Mouse (Mus musculus) kidney, adult 18-20 months (tissue): ENCODE measurements around the gene Aacs.

Source experiments
- DNase-seq: peaks from one replicate; pipeline ENCODE4 v3.0.0; 2021

The Aacs gene

GRCm38 (mm10) chr5:125546293-125546692 is 70.7 kb downstream of the Aacs start:
- DNase-seq, result no peak

DNA sequence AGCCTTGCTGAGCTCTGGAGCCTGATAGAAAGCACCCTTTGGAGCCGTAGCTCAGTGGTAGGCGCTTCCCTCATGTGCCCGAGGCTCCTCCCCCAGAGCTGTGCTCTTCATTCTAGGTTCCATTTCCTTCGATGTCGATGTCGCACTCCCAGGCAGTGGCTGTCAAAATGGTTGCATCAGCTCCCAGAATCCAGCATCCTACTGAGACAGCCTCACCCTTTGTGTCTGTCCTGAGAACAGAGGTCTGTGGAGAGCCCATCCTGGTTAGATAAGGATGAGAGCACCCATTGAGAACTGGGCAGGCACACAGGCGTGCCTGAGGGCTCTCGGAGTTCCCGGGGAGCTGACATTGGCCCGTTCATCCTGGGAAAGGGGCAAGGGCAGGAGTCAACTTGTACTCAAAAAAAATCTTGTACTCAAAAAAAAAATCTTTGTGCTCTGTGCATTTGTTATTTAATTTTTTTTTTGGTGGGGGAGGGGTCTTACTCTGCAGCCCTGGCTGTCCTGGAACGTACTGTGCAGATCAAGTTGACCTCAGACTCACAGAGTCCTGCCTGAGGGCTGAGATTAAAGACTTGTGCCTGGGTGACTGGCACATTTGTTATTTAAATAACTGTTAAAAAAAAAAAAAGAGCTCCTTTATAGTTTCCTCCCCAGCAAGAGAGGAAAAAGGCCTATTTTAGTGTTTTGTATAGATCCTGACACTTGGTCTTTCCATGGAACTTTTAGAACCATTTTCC is 74.3 kb downstream of the Aacs start:
- DNase-seq, result no peak

GRCm38 (mm10) chr5:125555732-125556131 is 80.1 kb downstream of the Aacs start:
- no peak for DNase-seq

GRCm38 (mm10) chr5:125563492-125563891 is 87.9 kb downstream of the Aacs start:
- DNase-seq, result no peak

- DNase-seq, result no peak
These were observed 90.1 kb downstream of the Aacs start for GRCm38 (mm10) chr5:125565725-125566124.
